Mouse (Mus musculus) gonadal fat pad, adult 2 months (tissue): ENCODE measurements at regions not wholly inside any gene's neighbourhood (a gene's known extent, or its start where the extent isn't known, plus 50 kb on each side); places are given as distances from the start of the nearest gene placed in this dataset.
A peak's percentile ranks its signal among the peaks of the same experiment; 100 is the strongest.

Source experiments
- DNase-seq: peaks from one replicate; pipeline ENCODE4 v3.0.0-alpha.2; 2012; ENCODE audit warnings: low read depth

DNA sequence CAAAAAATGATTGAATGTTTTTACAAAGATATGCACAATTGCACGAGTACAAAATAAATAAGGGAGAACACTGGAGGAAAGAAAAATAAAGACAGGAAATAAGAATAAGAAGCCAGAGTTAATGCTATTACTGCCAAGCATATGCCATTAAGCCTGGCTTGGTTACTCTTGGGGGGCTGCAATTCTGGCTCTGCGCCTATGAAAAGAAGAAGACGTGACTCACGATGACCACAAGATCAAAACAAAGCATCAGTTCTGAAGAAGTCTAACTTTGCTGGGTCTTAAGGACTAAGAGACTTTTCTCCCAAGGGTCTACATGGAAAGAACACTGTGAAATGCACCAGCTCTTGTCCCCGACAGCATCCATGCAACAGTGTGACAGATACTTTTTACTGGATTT, 454.8 kb upstream of the Mpdz start:
- DNase-seq, result no peak

GRCm38 (mm10) chr4:81868941-81869340, 426.3 kb upstream of the Mpdz start:
- DNase-seq, result no peak

- DNase-seq, result no peak
These were observed 399.3 kb upstream of the Mpdz start for GRCm38 (mm10) chr4:81841642-81842494.

DNA sequence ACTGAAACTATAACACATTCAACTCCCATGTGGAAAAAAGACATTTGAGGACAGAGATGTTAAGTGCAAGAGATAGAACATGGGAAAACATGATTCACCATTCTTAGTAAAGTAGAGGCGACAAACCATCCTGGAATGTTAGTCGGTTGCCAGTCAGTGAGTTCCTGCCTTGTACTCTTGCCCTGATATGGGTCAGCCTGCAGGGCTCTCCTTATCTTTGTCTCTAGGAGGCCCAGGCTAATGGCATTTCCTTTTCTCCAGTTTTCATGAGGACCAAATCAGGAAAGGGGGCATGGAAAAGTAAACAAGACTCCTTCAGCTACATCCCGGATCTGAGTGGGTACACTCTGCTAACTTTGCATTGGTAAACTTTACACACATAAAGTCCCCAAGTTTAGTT, 387.4 kb upstream of the Mpdz start:
- no peak for DNase-seq

DNA sequence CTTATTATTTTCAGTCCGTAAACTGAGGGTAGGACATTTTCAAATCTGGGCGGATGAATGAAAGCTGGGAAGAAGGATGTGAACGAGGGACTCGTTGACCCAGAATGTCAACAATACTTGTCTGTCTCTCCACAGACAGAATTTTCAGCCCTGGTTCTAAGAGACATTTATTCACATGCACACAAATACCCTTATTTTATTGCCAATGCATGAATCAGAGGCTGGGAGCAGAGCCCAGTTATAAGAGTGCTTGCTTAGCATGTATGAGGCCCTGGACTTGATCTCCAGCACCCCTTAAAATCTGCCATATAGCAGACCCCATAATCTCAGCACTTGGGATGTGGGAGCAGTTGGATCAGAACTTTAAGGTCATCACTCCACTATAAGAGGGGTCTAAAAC, 384.8 kb upstream of the Mpdz start:
- no peak for DNase-seq

- DNase-seq, result no peak
These were observed 383.4 kb upstream of the Mpdz start for GRCm38 (mm10) chr4:81825966-81826365.

GRCm38 (mm10) chr4:81823566-81823965, 381.0 kb upstream of the Mpdz start:
- DNase-seq, result no peak

DNA sequence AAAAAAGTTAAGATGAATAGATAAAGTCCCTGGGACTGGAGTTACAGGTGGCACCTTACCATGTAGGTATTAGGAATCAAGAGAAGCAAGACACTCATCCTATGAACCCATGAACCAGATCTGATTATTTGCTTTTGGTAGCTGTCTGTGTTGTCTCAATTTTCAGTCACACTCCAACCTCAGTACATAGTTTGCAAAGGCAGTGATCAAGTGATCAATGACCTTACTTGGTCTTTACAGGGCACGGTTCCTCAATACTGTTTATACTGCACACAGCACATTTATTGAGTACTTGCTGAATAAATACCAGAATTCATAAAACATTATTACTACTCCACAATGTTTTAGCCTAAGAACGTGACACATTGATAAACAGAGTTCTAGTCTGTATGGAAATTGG, 346.7 kb upstream of the Mpdz start:
- no peak for DNase-seq

DNA sequence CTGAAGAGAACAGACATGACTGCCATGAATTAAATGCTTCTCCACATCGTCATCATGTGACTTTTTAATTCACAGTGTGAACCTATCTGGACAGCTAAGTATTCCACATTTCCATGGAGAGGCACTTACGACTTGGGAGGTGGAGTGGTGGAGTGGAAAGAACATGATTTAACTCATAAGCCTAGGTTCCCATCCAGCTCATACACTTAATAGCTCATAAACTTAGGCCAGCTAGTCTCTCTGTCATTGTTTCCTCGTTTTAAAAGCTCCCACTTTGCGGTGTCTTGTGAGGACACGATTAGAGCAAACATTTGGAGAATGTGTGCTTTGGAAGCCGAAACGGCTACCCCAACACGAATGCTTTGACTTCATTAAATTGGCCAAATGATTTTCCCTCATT, 346.0 kb upstream of the Mpdz start:
- DNase-seq, result no peak

GRCm38 (mm10) chr4:81781971-81782370, 339.4 kb upstream of the Mpdz start:
- DNase-seq, result no peak

DNA sequence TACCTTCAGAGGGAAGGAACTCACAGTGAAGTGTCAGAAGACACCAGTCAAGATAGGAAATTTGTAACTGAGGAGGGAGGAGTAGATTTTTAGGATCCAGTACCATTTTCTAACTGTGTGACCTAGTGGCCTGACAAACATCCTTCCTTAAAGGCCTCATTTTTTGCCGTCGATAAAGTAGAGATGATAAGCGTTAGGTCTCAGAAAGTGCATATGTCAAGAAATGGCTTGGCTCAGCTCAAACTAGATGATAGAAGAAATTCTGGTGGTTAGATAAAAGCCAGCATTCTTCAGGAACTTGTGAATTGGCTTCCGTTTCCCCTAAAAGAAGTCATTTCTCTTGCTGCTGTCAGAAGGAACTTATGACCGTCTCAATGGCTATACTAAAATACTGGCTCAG, 324.1 kb upstream of the Mpdz start:
- DNase-seq, result no peak

DNA sequence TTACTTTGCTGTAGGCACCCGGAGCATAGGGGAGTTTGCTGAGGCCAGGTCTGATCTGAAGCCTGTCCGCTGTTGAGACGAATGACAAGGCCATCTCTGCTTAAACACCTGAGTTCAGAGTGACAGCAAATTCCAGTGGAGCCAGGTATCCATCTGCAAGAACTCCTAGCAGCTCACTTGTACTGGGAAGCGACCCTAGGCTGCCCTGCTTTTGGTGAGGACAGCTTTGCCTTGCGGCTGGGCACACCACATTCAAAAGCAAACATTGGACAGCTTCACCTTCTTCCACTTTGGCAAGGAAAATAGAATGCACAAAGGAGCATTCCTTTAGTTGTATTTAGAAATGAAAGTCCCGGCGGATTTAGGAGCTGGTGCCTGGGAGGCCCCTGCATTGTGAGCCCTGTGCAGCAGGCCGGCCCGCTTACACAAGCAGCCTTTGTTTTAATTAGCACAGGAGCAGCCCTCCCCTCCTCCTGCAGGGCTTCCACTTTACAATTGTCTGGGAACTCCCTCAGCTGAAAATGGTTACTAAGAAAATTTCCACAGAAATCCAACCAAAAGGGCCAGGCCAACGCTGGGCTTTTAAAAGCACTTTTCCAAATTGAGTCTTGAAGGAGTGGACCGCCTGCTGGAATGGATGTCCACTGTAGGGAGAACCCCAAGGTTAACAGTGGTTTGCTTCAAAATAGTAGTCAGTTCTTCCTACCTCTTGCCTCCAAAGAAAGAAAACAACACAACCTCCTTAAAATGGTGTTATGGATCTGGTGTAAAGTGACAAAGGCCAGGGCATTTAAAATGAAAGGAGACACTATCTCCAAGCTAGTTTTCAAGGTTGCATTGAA, 321.6 kb upstream of the Mpdz start:
- peak; percentile 40 for DNase-seq

DNA sequence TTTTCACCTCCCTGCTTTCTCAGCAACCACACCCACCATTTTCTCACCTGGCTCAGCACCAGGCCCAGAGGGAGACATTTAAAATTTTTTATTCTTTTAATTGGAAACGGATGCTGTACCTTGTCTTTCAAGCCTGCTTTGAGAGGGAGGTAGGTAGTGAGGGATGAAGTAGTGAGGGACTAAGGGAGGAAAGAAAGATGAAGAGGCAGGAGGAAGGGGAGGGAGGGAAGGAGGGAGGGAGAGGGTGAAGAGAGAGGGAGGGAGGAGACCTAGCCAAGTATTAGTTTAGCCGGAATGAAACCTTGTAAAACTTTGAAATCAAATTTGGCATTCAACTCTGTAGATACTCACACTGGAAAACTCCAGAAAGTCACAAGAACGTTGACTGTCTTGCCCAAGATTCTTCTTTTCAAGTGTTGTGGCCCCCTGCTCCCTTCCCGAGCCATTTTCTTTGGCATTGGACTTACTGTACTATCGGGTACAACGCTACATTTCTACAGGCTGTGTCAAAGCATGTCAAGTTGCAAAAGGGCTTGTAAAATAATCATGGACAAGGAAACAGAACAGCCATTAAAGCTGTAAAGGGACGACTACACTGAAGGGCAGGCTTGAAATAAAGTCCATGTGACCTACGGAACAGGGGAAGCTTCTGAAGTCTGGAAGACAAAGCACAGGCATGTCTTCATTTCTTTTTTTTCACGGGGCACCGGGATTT, 320.9 kb upstream of the Mpdz start:
- peak; percentile 31 for DNase-seq

GRCm38 (mm10) chr4:81762592-81763229, 320.1 kb upstream of the Mpdz start:
- DNase-seq, result peak; percentile 16

GRCm38 (mm10) chr4:81757905-81758304, 315.3 kb upstream of the Mpdz start:
- no peak for DNase-seq

- no peak for DNase-seq
These were observed 302.3 kb upstream of the Mpdz start for GRCm38 (mm10) chr4:81744629-81745509.

- DNase-seq, result no peak
These were observed 301.5 kb upstream of the Mpdz start for GRCm38 (mm10) chr4:81743978-81744628.

- no peak for DNase-seq
These were observed 300.2 kb upstream of the Mpdz start for GRCm38 (mm10) chr4:81742536-81743459.

DNA sequence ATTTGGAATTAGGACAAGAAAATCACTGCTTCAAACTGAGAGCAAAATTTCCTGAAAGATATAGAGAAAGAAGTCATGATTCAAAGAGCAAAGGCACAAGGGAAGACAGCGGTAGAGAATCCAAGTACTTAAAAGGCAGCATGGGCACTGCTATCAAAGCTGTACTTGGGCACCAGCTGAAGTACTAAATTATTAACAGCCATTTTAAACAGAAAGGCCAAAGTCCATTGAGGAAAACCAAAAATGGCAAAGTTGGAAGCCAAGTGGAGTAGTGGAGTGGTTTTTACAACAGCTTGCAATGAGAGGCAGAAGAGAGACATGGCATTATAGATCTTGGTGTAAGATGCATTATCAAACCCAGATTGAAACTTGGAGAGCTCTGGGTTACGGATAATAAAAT, 291.8 kb upstream of the Mpdz start:
- DNase-seq, result no peak
